Mouse (Mus musculus) T-helper 17 cell (primary cell): ENCODE measurements around the gene Osbpl2.
"Not testable (repeated sequence)": the region's sequence is repeated elsewhere in the genome, so short reads cannot be mapped to it uniquely, and the experiment has no call there.

Experiments used
- in situ Hi-C, 2 experiments: fragments of 300-600 bp; cut with MboI, MseI; formaldehyde crosslinking; loops; 1 replicate in 1 of 2; 2 replicates in 1 of 2; pipeline ENCODE4 v1.15.1; 2025; ENCODE audit warnings: high pct_unique_total_duplicates in 2 of 2

Gene Osbpl2

GRCm38 (mm10) chr2:180154796-180155195 is 35.7 kb downstream of the Osbpl2 start:
- in situ Hi-C loops = no loop called here

GRCm38 (mm10) chr2:180158627-180159026 is 39.5 kb downstream of the Osbpl2 start:
- in situ Hi-C loops = no loop called here

GRCm38 (mm10) chr2:180165855-180166254 is 46.7 kb downstream of the Osbpl2 start:
- in situ Hi-C loops = no loop called here

GRCm38 (mm10) chr2:180166869-180167268 is 47.8 kb downstream of the Osbpl2 start:
- in situ Hi-C loops = no loop called here

GRCm38 (mm10) chr2:180170151-180170805 is 51.2 kb downstream of the Osbpl2 start:
- in situ Hi-C loops = no loop called here

GRCm38 (mm10) chr2:180170806-180171521 is 51.9 kb downstream of the Osbpl2 start, which contains the start of gene Adrm1:
Adrm1 (plus strand) TSS chr2:180171485.
- in situ Hi-C loops = no loop called here

GRCm38 (mm10) chr2:180171522-180172070 is 52.5 kb downstream of the Osbpl2 start:
- in situ Hi-C loops = no loop called here

GRCm38 (mm10) chr2:180172152-180172551 is 53.0 kb downstream of the Osbpl2 start:
- in situ Hi-C loops = no loop called here

GRCm38 (mm10) chr2:180173163-180173562 is 54.1 kb downstream of the Osbpl2 start:
- in situ Hi-C loops = no loop called here

GRCm38 (mm10) chr2:180173711-180174110 is 54.6 kb downstream of the Osbpl2 start:
- in situ Hi-C loops = not testable (repeated sequence)

- in situ Hi-C loops = no loop called here
Measured at GRCm38 (mm10) chr2:180174121-180174520, 55.0 kb downstream of the Osbpl2 start.

- in situ Hi-C loops = no loop called here
Measured at GRCm38 (mm10) chr2:180175725-180176124, 56.6 kb downstream of the Osbpl2 start.

- in situ Hi-C loops = loop anchor here in 1 of 2 experiments (5.0 kb wide), 1 partner anchor 71 kb away; no protein-coding TSS in a partner anchor
Measured at GRCm38 (mm10) chr2:180181542-180181941, 62.4 kb downstream of the Osbpl2 start.

- in situ Hi-C loops = loop anchor here in 1 of 2 experiments (5.0 kb wide), 1 partner anchor 68 kb away; no protein-coding TSS in a partner anchor
Measured at GRCm38 (mm10) chr2:180184011-180184751, 65.1 kb downstream of the Osbpl2 start.

GRCm38 (mm10) chr2:180184752-180185109 is 65.6 kb downstream of the Osbpl2 start:
- in situ Hi-C loops = loop anchor here in 1 of 2 experiments (5.0 kb wide), 1 partner anchor 68 kb away; no protein-coding TSS in a partner anchor

GRCm38 (mm10) chr2:180185686-180186085 is 66.6 kb downstream of the Osbpl2 start:
- in situ Hi-C loops = no loop called here

- in situ Hi-C loops = no loop called here
Measured at GRCm38 (mm10) chr2:180187362-180187761, 68.3 kb downstream of the Osbpl2 start.

GRCm38 (mm10) chr2:180196610-180197322 is 77.7 kb downstream of the Osbpl2 start:
- in situ Hi-C loops = no loop called here

- in situ Hi-C loops = no loop called here
Measured at GRCm38 (mm10) chr2:180197323-180198037, 78.4 kb downstream of the Osbpl2 start.

GRCm38 (mm10) chr2:180198782-180199181 is 79.7 kb downstream of the Osbpl2 start:
- in situ Hi-C loops = no loop called here
